Mouse (Mus musculus) erythroblast, embryonic 14.5 days (primary cell): ENCODE results near the gene Cd52. TPM values are rescaled to one million over a fixed set of nuclear protein-coding genes. Genes with fewer than 3 reads are reported as not detected.

Source experiments
- H3K27me3 ChIP-seq: 2 replicates; pipeline ENCODE4 v1.6.1; 2012; ENCODE audit warnings: inconsistent platforms; ENCODE audit not compliant: control insufficient read depth
- H3K36me3 ChIP-seq: 2 replicates; pipeline ENCODE4 v1.6.1; 2012; ENCODE audit warnings: mild to moderate bottlenecking, inconsistent platforms; ENCODE audit not compliant: control insufficient read depth
- H3K4me1 ChIP-seq: 2 replicates; pipeline ENCODE4 v1.6.1; 2012; ENCODE audit warnings: inconsistent platforms; ENCODE audit not compliant: control insufficient read depth
- H3K4me3 ChIP-seq: replicated peaks from 2 replicates; pipeline ENCODE3; 2012; ENCODE audit warnings: moderate library complexity, mild to moderate bottlenecking, inconsistent platforms
- H3K9me3 ChIP-seq: 2 replicates; pipeline ENCODE4 v1.6.1; 2012; ENCODE audit warnings: low read length, inconsistent platforms, mixed read lengths; ENCODE audit not compliant: control insufficient read depth
- GATA1 ChIP-seq: IDR thresholded peaks from 2 replicates; pipeline ENCODE4 v1.6.1; 2012; ENCODE audit warnings: low read length, inconsistent platforms, mixed read lengths
- TAL1 ChIP-seq: IDR thresholded peaks from 3 replicates; pipeline ENCODE4 v1.6.1; 2012; ENCODE audit warnings: low read length, inconsistent platforms, mixed read lengths
- polyA plus RNA-seq: library from polyadenylated mRNA; stranded (reverse); fragments of >175 nt; gene quantifications from 2 replicates; pipeline ENCODE4 v1.2.3, GENCODE M21; 2012

The Cd52 gene
- polyA plus RNA-seq, 1 experiment, result 0.41 TPM

- H3K9me3 ChIP-seq, result no peaks in the 10 kb centered on the region
- H3K4me3 ChIP-seq, result no peak overlapping the region
- H3K27me3 ChIP-seq, result no peaks in the 10 kb centered on the region
- no peak for TF ChIP-seq GATA1
- TF ChIP-seq TAL1, result no peak
- no peaks in the 10 kb centered on the region for H3K36me3 ChIP-seq
- peaks cover 16% of the 10 kb centered on the region for H3K4me1 ChIP-seq
Measured at GRCm38 (mm10) chr4:134120192-134120805, 25.4 kb upstream of the Cd52 start.

- no peaks in the 10 kb centered on the region for H3K36me3 ChIP-seq
- no peaks in the 10 kb centered on the region for H3K9me3 ChIP-seq
- peaks cover 13% of the 10 kb centered on the region for H3K4me1 ChIP-seq
- no peak overlapping the region for H3K4me3 ChIP-seq
- no peaks in the 10 kb centered on the region for H3K27me3 ChIP-seq
- TF ChIP-seq GATA1 (no peak), TAL1 (no peak)
Measured at GRCm38 (mm10) chr4:134119644-134120043, 24.8 kb upstream of the Cd52 start.

- Histone ChIP-seq H3K4me1 (peaks cover 7% of the 10 kb centered on the region), H3K4me3 (no peak overlapping the region), H3K9me3 (no peaks in the 10 kb centered on the region), H3K36me3 (no peaks in the 10 kb centered on the region), H3K27me3 (no peaks in the 10 kb centered on the region)
- no peak for TF ChIP-seq TAL1
- no peak for TF ChIP-seq GATA1
Measured at GRCm38 (mm10) chr4:134119042-134119441, 24.2 kb upstream of the Cd52 start.

GRCm38 (mm10) chr4:134118126-134118800 lies 23.4 kb upstream of the Cd52 start:
- TF ChIP-seq TAL1 (no peak), GATA1 (no peak)
- Histone ChIP-seq H3K36me3 (no peaks in the 10 kb centered on the region), H3K4me3 (no peak overlapping the region), H3K4me1 (peaks cover 2% of the 10 kb centered on the region; the same call in 1 of the 2 replicates), H3K9me3 (no peaks in the 10 kb centered on the region), H3K27me3 (no peaks in the 10 kb centered on the region)

GRCm38 (mm10) chr4:134117012-134117411 lies 22.1 kb upstream of the Cd52 start:
- H3K4me3 ChIP-seq, result no peak overlapping the region
- peaks cover 2% of the 10 kb centered on the region; the same call in 1 of the 2 replicates for H3K4me1 ChIP-seq
- no peak for TF ChIP-seq TAL1
- H3K9me3 ChIP-seq, result no peaks in the 10 kb centered on the region
- no peaks in the 10 kb centered on the region for H3K36me3 ChIP-seq
- H3K27me3 ChIP-seq, result no peaks in the 10 kb centered on the region

- peaks cover 6% of the 10 kb centered on the region; the same call in 1 of the 2 replicates for H3K4me1 ChIP-seq
- H3K4me3 ChIP-seq, result no peak overlapping the region
- no peaks in the 10 kb centered on the region for H3K9me3 ChIP-seq
- H3K36me3 ChIP-seq, result no peaks in the 10 kb centered on the region
- H3K27me3 ChIP-seq, result no peaks in the 10 kb centered on the region
- TF ChIP-seq TAL1 (no peak), GATA1 (no peak)
Measured at GRCm38 (mm10) chr4:134116501-134116900, 21.6 kb upstream of the Cd52 start.

GRCm38 (mm10) chr4:134115215-134116144 lies 20.6 kb upstream of the Cd52 start:
- TF ChIP-seq TAL1 (no peak), GATA1 (no peak)
- Histone ChIP-seq H3K4me3 (no peak overlapping the region), H3K27me3 (no peaks in the 10 kb centered on the region), H3K36me3 (no peaks in the 10 kb centered on the region), H3K9me3 (no peaks in the 10 kb centered on the region), H3K4me1 (peaks cover 8% of the 10 kb centered on the region)

GRCm38 (mm10) chr4:134114038-134114437 lies 19.2 kb upstream of the Cd52 start:
- Histone ChIP-seq H3K27me3 (no peaks in the 10 kb centered on the region), H3K4me1 (peaks cover 16% of the 10 kb centered on the region), H3K36me3 (no peaks in the 10 kb centered on the region), H3K9me3 (no peaks in the 10 kb centered on the region), H3K4me3 (no peak overlapping the region)
- TF ChIP-seq GATA1 (no peak), TAL1 (no peak)

GRCm38 (mm10) chr4:134113356-134113994 lies 18.6 kb upstream of the Cd52 start:
- Histone ChIP-seq H3K9me3 (no peaks in the 10 kb centered on the region), H3K4me3 (no peak overlapping the region), H3K4me1 (peaks cover 16% of the 10 kb centered on the region), H3K27me3 (no peaks in the 10 kb centered on the region), H3K36me3 (no peaks in the 10 kb centered on the region)
- TF ChIP-seq GATA1 (no peak), TAL1 (no peak)
